Mouse (Mus musculus): ENCODE results near the gene Stag1.

- TF ChIP-seq CTCF (IDR thresholded peaks at IDR 0.05; ENCODE audit: low read depth, low read length) (no peak), POLR2A (IDR thresholded peaks at IDR 0.05; ENCODE audit: insufficient read depth, low read length) (no peak)
Observed at GRCm38 (mm10) chr9:100641391-100642085, 43.9 kb downstream of the Stag1 start.
